Mouse (Mus musculus) limb, embryonic 12.5 days (tissue): ENCODE data around the gene Atxn7. TPM values are rescaled to one million over a fixed set of nuclear protein-coding genes. Genes with fewer than 3 reads are reported as not detected.

ENCODE experiments used
- ATAC-seq: fragments of 200-750 bp; cut with Nextera tagmentation; 2 replicates; pipeline ENCODE4 v1.8.0; 2017; ENCODE audit warnings: low read depth, moderate TSS enrichment; ENCODE audit not compliant: insufficient number of reproducible peaks, insufficient read depth, low FRiP score, low TSS enrichment
- H3K27ac ChIP-seq: fragments of 300-500 bp; sonication (generic); 2 replicates; pipeline ENCODE4 v1.5.1; 2016; ENCODE audit warnings: mild to moderate bottlenecking, moderate library complexity
- H3K27me3 ChIP-seq: fragments of 300-500 bp; sonication (generic); 2 replicates; pipeline ENCODE4 v1.6.1; 2016; ENCODE audit warnings: mild to moderate bottlenecking, moderate library complexity
- H3K36me3 ChIP-seq: fragments of 300-500 bp; sonication (generic); 2 replicates; pipeline ENCODE4 v1.6.1; 2016; ENCODE audit warnings: mild to moderate bottlenecking, moderate library complexity
- H3K4me1 ChIP-seq: fragments of 300-500 bp; sonication (generic); replicated peaks from 2 replicates; pipeline ENCODE4 v1.6.1; 2016
- H3K4me2 ChIP-seq: fragments of 300-500 bp; sonication (generic); 2 replicates; pipeline ENCODE4 v1.6.1; 2016; ENCODE audit warnings: mild to moderate bottlenecking, moderate library complexity
- H3K4me3 ChIP-seq: fragments of 300-500 bp; sonication (generic); replicated peaks from 2 replicates; pipeline ENCODE4 v1.5.1; 2016; ENCODE audit warnings: mild to moderate bottlenecking
- H3K9ac ChIP-seq: fragments of 300-500 bp; sonication (generic); replicated peaks from 2 replicates; pipeline ENCODE4 v1.6.1; 2016; ENCODE audit warnings: mild to moderate bottlenecking, moderate library complexity
- H3K9me3 ChIP-seq: fragments of 300-500 bp; sonication (generic); 2 replicates; pipeline ENCODE4 v1.6.1; 2016; ENCODE audit warnings: mild to moderate bottlenecking, moderate library complexity
- WGBS: fragments of 180-500 bp; shearing (Covaris S2); methylation state at CpG from one replicate; pipeline ENCODE4 v1.1.7; 2016; 5-methylcytosine and 5-hydroxymethylcytosine counted together
- polyA plus RNA-seq: library from polyadenylated mRNA; unstranded; fragments of >200 nt; fragmentation: Nextera tagmentation; extraction: Ambion mirVana; gene quantifications from 2 replicates; pipeline ENCODE4 v1.2.1, GENCODE M21; 2016

Gene Atxn7
- polyA plus RNA-seq, 1 experiment from 2014 or later = 4.8 TPM

GRCm38 (mm10) chr14:14065142-14065498 is 103.9 kb downstream of the Atxn7 start:
- H3K27ac ChIP-seq = peak overlapping the region; percentile 67
- peak; percentile 13; the same call in 1 of the 2 replicates for ATAC-seq
- H3K4me1 ChIP-seq = peaks cover 38% of the 10 kb centered on the region
- H3K9ac ChIP-seq = no peak overlapping the region
- no peaks in the 10 kb centered on the region for H3K9me3 ChIP-seq
- no peak overlapping the region for H3K4me2 ChIP-seq
- H3K36me3 ChIP-seq = no peaks in the 10 kb centered on the region
- 45% methylated on average over 4 of the region's 4 CpGs for WGBS
- H3K4me3 ChIP-seq = no peak overlapping the region
- no peaks in the 10 kb centered on the region for H3K27me3 ChIP-seq

- Histone ChIP-seq H3K9me3 (no peaks in the 10 kb centered on the region), H3K36me3 (no peaks in the 10 kb centered on the region), H3K4me3 (no peak overlapping the region), H3K9ac (no peak overlapping the region), H3K4me2 (no peak overlapping the region), H3K27ac (no peak overlapping the region), H3K27me3 (no peaks in the 10 kb centered on the region), H3K4me1 (peaks cover 42% of the 10 kb centered on the region)
- no peak for ATAC-seq
- WGBS = 79% methylated on average over 6 of the region's 6 CpGs
These were observed 105.0 kb downstream of the Atxn7 start for GRCm38 (mm10) chr14:14066241-14066640.

- H3K36me3 ChIP-seq = no peaks in the 10 kb centered on the region
- H3K27me3 ChIP-seq = no peaks in the 10 kb centered on the region
- H3K9me3 ChIP-seq = no peaks in the 10 kb centered on the region
- peak overlapping the region; percentile 50; the same call in 1 of the 2 replicates for H3K27ac ChIP-seq
- H3K4me2 ChIP-seq = peak overlapping the region; percentile 27
- WGBS = 23% methylated on average over 10 of the region's 10 CpGs
- H3K4me3 ChIP-seq = no peak overlapping the region
- H3K4me1 ChIP-seq = peaks cover 42% of the 10 kb centered on the region
- ATAC-seq = no peak
- H3K9ac ChIP-seq = no peak overlapping the region
These were observed 106.6 kb downstream of the Atxn7 start for GRCm38 (mm10) chr14:14067648-14068472.

- H3K4me2 ChIP-seq = no peak overlapping the region
- H3K27me3 ChIP-seq = no peaks in the 10 kb centered on the region
- H3K27ac ChIP-seq = no peak overlapping the region
- no peak for ATAC-seq
- peaks cover 35% of the 10 kb centered on the region for H3K4me1 ChIP-seq
- no peaks in the 10 kb centered on the region for H3K36me3 ChIP-seq
- no peak overlapping the region for H3K9ac ChIP-seq
- H3K9me3 ChIP-seq = no peaks in the 10 kb centered on the region
- H3K4me3 ChIP-seq = no peak overlapping the region
- 64% methylated on average over 3 of the region's 3 CpGs for WGBS
These were observed 107.3 kb downstream of the Atxn7 start for GRCm38 (mm10) chr14:14068553-14068952.

- Histone ChIP-seq H3K9ac (no peak overlapping the region), H3K36me3 (no peaks in the 10 kb centered on the region), H3K4me3 (no peak overlapping the region), H3K27ac (no peak overlapping the region), H3K9me3 (no peaks in the 10 kb centered on the region), H3K4me2 (no peak overlapping the region), H3K4me1 (peaks cover 19% of the 10 kb centered on the region), H3K27me3 (no peaks in the 10 kb centered on the region)
- 41% methylated on average over 6 of the region's 6 CpGs for WGBS
- no peak for ATAC-seq
These were observed 109.5 kb downstream of the Atxn7 start for GRCm38 (mm10) chr14:14070541-14071315.

- H3K9ac ChIP-seq = no peak overlapping the region
- H3K9me3 ChIP-seq = no peaks in the 10 kb centered on the region
- no peak for ATAC-seq
- H3K4me1 ChIP-seq = peaks cover 15% of the 10 kb centered on the region
- H3K27me3 ChIP-seq = no peaks in the 10 kb centered on the region
- no peak overlapping the region for H3K4me3 ChIP-seq
- 74% methylated on average over 4 of the region's 4 CpGs for WGBS
- H3K4me2 ChIP-seq = no peak overlapping the region
- no peaks in the 10 kb centered on the region for H3K36me3 ChIP-seq
- no peak overlapping the region for H3K27ac ChIP-seq
These were observed 110.2 kb downstream of the Atxn7 start for GRCm38 (mm10) chr14:14071456-14071855.

GRCm38 (mm10) chr14:14080604-14081194 is 119.5 kb downstream of the Atxn7 start:
- Histone ChIP-seq H3K4me1 (no peaks in the 10 kb centered on the region), H3K9ac (no peak overlapping the region), H3K4me3 (no peak overlapping the region), H3K27ac (no peak overlapping the region), H3K9me3 (no peaks in the 10 kb centered on the region), H3K36me3 (no peaks in the 10 kb centered on the region; the same call in none of the 2 replicates), H3K27me3 (no peaks in the 10 kb centered on the region), H3K4me2 (no peak overlapping the region)
- WGBS = 94% methylated on average over 6 of the region's 6 CpGs
- ATAC-seq = no peak

- Histone ChIP-seq H3K4me3 (no peak overlapping the region), H3K9me3 (no peaks in the 10 kb centered on the region), H3K4me2 (no peak overlapping the region), H3K9ac (no peak overlapping the region), H3K27ac (no peak overlapping the region), H3K27me3 (no peaks in the 10 kb centered on the region), H3K4me1 (no peaks in the 10 kb centered on the region), H3K36me3 (peaks cover 12% of the 10 kb centered on the region; the same call in 1 of the 2 replicates)
- WGBS = 92% methylated on average over 8 of the region's 8 CpGs
- no peak for ATAC-seq
These were observed 122.6 kb downstream of the Atxn7 start for GRCm38 (mm10) chr14:14083811-14084210.

- H3K36me3 ChIP-seq = peaks cover 31% of the 10 kb centered on the region
- ATAC-seq = no peak
These were observed 125.5 kb downstream of the Atxn7 start for GRCm38 (mm10) chr14:14086711-14087263.

GRCm38 (mm10) chr14:14087348-14087747 is 126.1 kb downstream of the Atxn7 start:
- H3K9ac ChIP-seq = no peak overlapping the region
- H3K36me3 ChIP-seq = peaks cover 36% of the 10 kb centered on the region
- no peak overlapping the region for H3K4me2 ChIP-seq
- H3K27me3 ChIP-seq = no peaks in the 10 kb centered on the region
- H3K4me3 ChIP-seq = no peak overlapping the region
- no peaks in the 10 kb centered on the region for H3K4me1 ChIP-seq
- no peak for ATAC-seq
- WGBS = 84% methylated on average over 6 of the region's 6 CpGs
- no peaks in the 10 kb centered on the region for H3K9me3 ChIP-seq
- no peak overlapping the region for H3K27ac ChIP-seq

More at GRCm38 (mm10) chr14:14086711-14087263, 125.5 kb downstream of the Atxn7 start:
- 89% methylated on average over 4 of the region's 4 CpGs for WGBS
- no peaks in the 10 kb centered on the region for H3K27me3 ChIP-seq
- no peak overlapping the region for H3K27ac ChIP-seq
- H3K4me1 ChIP-seq = no peaks in the 10 kb centered on the region
- no peak overlapping the region for H3K9ac ChIP-seq
- H3K4me3 ChIP-seq = no peak overlapping the region
- H3K4me2 ChIP-seq = no peak overlapping the region
- no peaks in the 10 kb centered on the region for H3K9me3 ChIP-seq
